Mouse (Mus musculus) cerebellum, postnatal 10 days (tissue): Measurements from ENCODE around the gene Hdgf.
"Not testable (repeated sequence)": the region's sequence is repeated elsewhere in the genome, so short reads cannot be mapped to it uniquely, and the experiment has no call there.

Experiments
- DNase-seq, 2 experiments: peaks; one replicate each; pipeline ENCODE4 v3.0.0; 2021; ENCODE audit warnings: mixed read lengths in 2 of 2

The Hdgf gene

GRCm38 (mm10) chr3:87905880-87906485 lies at the start of gene Hdgf:
Gene Hdgf (plus strand): TSS chr3:87906321.
- peak; percentile 96 to 98 for DNase-seq

- no peak for DNase-seq
Observed at GRCm38 (mm10) chr3:87857666-87858065, 48.5 kb upstream of the Hdgf start.

GRCm38 (mm10) chr3:87859813-87860212 lies 46.3 kb upstream of the Hdgf start:
- peak; percentile 79 to 83 for DNase-seq

GRCm38 (mm10) chr3:87864111-87864510 lies 42.0 kb upstream of the Hdgf start:
- DNase-seq: not testable (repeated sequence)

GRCm38 (mm10) chr3:87877730-87878129 lies 28.4 kb upstream of the Hdgf start:
- DNase-seq: no peak

GRCm38 (mm10) chr3:87884291-87884690 lies 21.8 kb upstream of the Hdgf start:
- no peak for DNase-seq

- peak; percentile 68 to 69 for DNase-seq
Observed at GRCm38 (mm10) chr3:87884708-87885251, 21.3 kb upstream of the Hdgf start.

GRCm38 (mm10) chr3:87885281-87886003 lies 20.7 kb upstream of the Hdgf start, which contains the start of gene Prcc:
Gene Prcc (minus strand): TSS chr3:87885608.
- peak; percentile 90 to 92 for DNase-seq

GRCm38 (mm10) chr3:87886004-87886365 lies 20.1 kb upstream of the Hdgf start:
- peak; percentile 65 to 69 for DNase-seq

- DNase-seq: peak in 1 of 2 experiments; percentile 22
Observed at GRCm38 (mm10) chr3:87886416-87886815, 19.7 kb upstream of the Hdgf start.

- DNase-seq: not testable (repeated sequence)
Observed at GRCm38 (mm10) chr3:87887400-87887799, 18.7 kb upstream of the Hdgf start.

- DNase-seq: no peak
Observed at GRCm38 (mm10) chr3:87891481-87891880, 14.6 kb upstream of the Hdgf start.

- no peak for DNase-seq
Observed at GRCm38 (mm10) chr3:87893367-87893905, 12.7 kb upstream of the Hdgf start.

GRCm38 (mm10) chr3:87899266-87899665 lies 6.9 kb upstream of the Hdgf start:
- DNase-seq: no peak

- no peak for DNase-seq
Observed at GRCm38 (mm10) chr3:87899776-87900175, 6.3 kb upstream of the Hdgf start.

- no peak for DNase-seq
Observed at GRCm38 (mm10) chr3:87901036-87901624, 5.0 kb upstream of the Hdgf start.

- not testable (repeated sequence) for DNase-seq
Observed at GRCm38 (mm10) chr3:87901959-87902358, 4.2 kb upstream of the Hdgf start.

GRCm38 (mm10) chr3:87903821-87904220 lies 2.3 kb upstream of the Hdgf start:
- DNase-seq: no peak

- DNase-seq: peak; percentile 73 to 76
Observed at GRCm38 (mm10) chr3:87906601-87906980, 470 bp downstream of the Hdgf start.

- peak; percentile 45 to 57 for DNase-seq
Observed at GRCm38 (mm10) chr3:87906981-87907857, 1.1 kb downstream of the Hdgf start.

- peak in 1 of 2 experiments; percentile 10 for DNase-seq
Observed at GRCm38 (mm10) chr3:87907906-87908305, 1.8 kb downstream of the Hdgf start.

- peak in 1 of 2 experiments; percentile 4 for DNase-seq
Observed at GRCm38 (mm10) chr3:87909381-87909780, 3.3 kb downstream of the Hdgf start.
